In genomic region chr11:22972746-22973526, GRCm38 (mm10) we compare ENCODE assay signal across 8 mouse cellular contexts. TPM values are rescaled to one million over a fixed set of nuclear protein-coding genes. Genes with fewer than 3 reads are reported as not detected.
DNase-seq lines count a peak whose midpoint lies in the region; ATAC-seq and TF ChIP-seq lines count a peak whose summit lies in the region.

No protein-coding gene starts in this region.

- H3K27ac ChIP-seq in heart, embryonic 10.5 days, result peak overlapping the region; percentile 86
- H3K27ac ChIP-seq in kidney, embryonic 14.5 days (ENCODE audit: low read depth, low read length), result no peak overlapping the region
- peak overlapping the region; percentile 69 for H3K27ac ChIP-seq in liver, adult 2 months (replicated peaks; ENCODE audit: insufficient read depth, low read depth, low read length)

- 48% methylated on average over 44 of the region's 46 CpGs for WGBS in heart, embryonic 10.5 days
- WGBS in kidney, embryonic 14.5 days, result 54% methylated on average over 43 of the region's 46 CpGs
- WGBS in liver, adult 2 months, result 47% methylated on average over 45 of the region's 46 CpGs

- no peak for TF ChIP-seq CTCF in brain, embryonic 14.5 days (IDR thresholded peaks at IDR 0.05; ENCODE audit: borderline replicate concordance, extremely low read depth, insufficient read depth, insufficient read length)
- TF ChIP-seq CTCF in liver, adult 2 months (IDR thresholded peaks at IDR 0.05; ENCODE audit: low read depth, low read length), result no peak

- peaks cover 18% of the 10 kb centered on the region for H3K9me3 ChIP-seq in heart, embryonic 10.5 days
- peaks cover 25% of the 10 kb centered on the region for H3K9me3 ChIP-seq in kidney, embryonic 14.5 days (ENCODE audit: control insufficient read depth, low read length)

- peaks cover 9% of the 10 kb centered on the region for H3K4me1 ChIP-seq in heart, embryonic 10.5 days
- no peaks in the 10 kb centered on the region for H3K4me1 ChIP-seq in kidney, embryonic 14.5 days (ENCODE audit: control insufficient read depth, insufficient read depth, low read length)
- peaks cover 8% of the 10 kb centered on the region; the same call in 1 of the 2 replicates for H3K4me1 ChIP-seq in liver, adult 2 months (ENCODE audit: control insufficient read depth, insufficient read depth, low read length)

- H3K9ac ChIP-seq in kidney, embryonic 14.5 days (ENCODE audit: low read depth, low read length), result peak overlapping the region; percentile 63
- peak overlapping the region; percentile 88 for H3K9ac ChIP-seq in liver, adult 2 months (ENCODE audit: low read depth, low read length)

- peak; percentile 75 for ATAC-seq in erythroblast, adult 5-6 weeks (replicated peaks; ENCODE audit: low FRiP score, poor library complexity, severe bottlenecking)
- peak; percentile 81 for ATAC-seq in kidney, embryonic 14.5 days (ENCODE audit: low FRiP score, low TSS enrichment)
- ATAC-seq in monocyte, adult 5-6 weeks (replicated peaks; ENCODE audit: insufficient number of reproducible peaks, low FRiP score, low TSS enrichment, poor library complexity, severe bottlenecking), result peak; percentile 63

- H3K36me3 ChIP-seq in heart, embryonic 10.5 days, result peaks cover 51% of the 10 kb centered on the region
- H3K36me3 ChIP-seq in kidney, embryonic 14.5 days (ENCODE audit: control insufficient read depth, insufficient read depth, low read length), result peaks cover 9% of the 10 kb centered on the region
- H3K36me3 ChIP-seq in liver, adult 2 months (ENCODE audit: control insufficient read depth, insufficient read depth, low read length), result peaks cover 15% of the 10 kb centered on the region

- no peak for TF ChIP-seq POLR2A in brain, embryonic 14.5 days (IDR thresholded peaks at IDR 0.05; ENCODE audit: borderline replicate concordance, extremely low read depth, insufficient read depth, insufficient read length, poor library complexity, severe bottlenecking)
- peak; percentile 51; the same call in 1 of the 2 replicates for TF ChIP-seq POLR2A in liver, adult 2 months (IDR thresholded peaks at IDR 0.05; ENCODE audit: extremely low read depth, insufficient read depth, low read length)

- no peaks in the 10 kb centered on the region for H3K27me3 ChIP-seq in heart, embryonic 10.5 days (ENCODE audit: insufficient read depth, poor library complexity, severe bottlenecking)
- H3K27me3 ChIP-seq in kidney, embryonic 14.5 days (ENCODE audit: control insufficient read depth, insufficient read depth, low read length), result no peaks in the 10 kb centered on the region
- no peaks in the 10 kb centered on the region for H3K27me3 ChIP-seq in liver, adult 2 months (ENCODE audit: control insufficient read depth, insufficient read depth, low read length)

- H3K4me2 ChIP-seq in kidney, embryonic 14.5 days (replicated peaks; ENCODE audit: low read depth, low read length), result peak overlapping the region; percentile 74

- peak; percentile 88 for DNase-seq in CD4-positive helper T cell, adult 2 months (ENCODE audit: low read depth, low spot score)
- peak; percentile 90 for DNase-seq in brain, embryonic 14.5 days (ENCODE audit: low read depth)
- DNase-seq in heart, embryonic 10.5 days (ENCODE audit: low spot score), result peak; percentile 90
- DNase-seq in liver, adult 2 months (ENCODE audit: extremely low read depth, low read depth, low spot score), result peak; percentile 83
- peak; percentile 79 to 83 for DNase-seq in spleen, postnatal 36 days (ENCODE audit: low spot score in 2 of 2)

- H3K4me3 ChIP-seq in heart, embryonic 10.5 days, result peak overlapping the region; percentile 64
- H3K4me3 ChIP-seq in kidney, embryonic 14.5 days (ENCODE audit: low read length), result peak overlapping the region; percentile 45
- peak overlapping the region; percentile 96 for H3K4me3 ChIP-seq in liver, adult 2 months (ENCODE audit: insufficient read depth, low read depth, low read length)

- H3K79me2 ChIP-seq in liver, adult 2 months (ENCODE audit: control insufficient read depth, insufficient read depth, low read length), result peaks cover 27% of the 10 kb centered on the region; the same call in 1 of the 2 replicates

RNA-seq across cellular contexts. Expression of gene Zrsr1, which starts 1.1 kb away (rescaled TPM):
- polyA plus RNA-seq in brain, embryonic 14.5 days (2012; rRNA removed), result 8.4 and 14.8 TPM in 2 replicates
- total RNA-seq in erythroblast, adult 5-6 weeks (2015; ENCODE audit: low replicate concordance), result 103 and 104 TPM in 2 replicates
- 198 and 259 TPM in 2 replicates for total RNA-seq in erythroblast, adult 5-6 weeks (2017; ENCODE audit: low replicate concordance)
- polyA plus RNA-seq in heart, embryonic 10.5 days (2016; fragmentation: Nextera tagmentation; extraction: Ambion mirVana), result 1.7 and 2.5 TPM in 2 replicates
- polyA plus RNA-seq in kidney, embryonic 14.5 days (2014; fragmentation: Nextera tagmentation; extraction: Ambion mirVana), result 2.3 and 3.0 TPM in 2 replicates
- total RNA-seq in liver, adult 2 months (2014; rRNA removed), result 5.6 and 6.8 TPM in 2 replicates
- polyA plus RNA-seq in liver, adult 2 months (2012; rRNA removed), result 3.8 and 4.9 TPM in 2 replicates
- 18.8 to 34.8 TPM (median 27.8 TPM) in 3 replicates for total RNA-seq in monocyte, adult 5-6 weeks (2017)

RNA-seq across cellular contexts. Expression of gene Gm28048, which starts 9.0 kb away (rescaled TPM):
- 1.4 and 2.0 TPM in 2 replicates for polyA plus RNA-seq in brain, embryonic 14.5 days (2012; rRNA removed)
- total RNA-seq in erythroblast, adult 5-6 weeks (2015; ENCODE audit: low replicate concordance), result 11.7 and 25.6 TPM in 2 replicates
- 9.3 and 14.2 TPM in 2 replicates for total RNA-seq in erythroblast, adult 5-6 weeks (2017; ENCODE audit: low replicate concordance)
- polyA plus RNA-seq in heart, embryonic 10.5 days (2016; fragmentation: Nextera tagmentation; extraction: Ambion mirVana), result 8.3 and 8.4 TPM in 2 replicates
- 13.7 and 19.7 TPM in 2 replicates for polyA plus RNA-seq in kidney, embryonic 14.5 days (2014; fragmentation: Nextera tagmentation; extraction: Ambion mirVana)
- total RNA-seq in liver, adult 2 months (2014; rRNA removed), result 12.4 and 13.0 TPM in 2 replicates
- not detected in 2 replicates for polyA plus RNA-seq in liver, adult 2 months (2012; rRNA removed)
- total RNA-seq in monocyte, adult 5-6 weeks (2017), result 21.3 to 32.3 TPM (median 25.1 TPM) in 3 replicates

RNA-seq across cellular contexts. Expression of gene Commd1, which starts 9.2 kb away (rescaled TPM):
- 57.5 and 58.7 TPM in 2 replicates for polyA plus RNA-seq in brain, embryonic 14.5 days (2012; rRNA removed)
- total RNA-seq in erythroblast, adult 5-6 weeks (2015; ENCODE audit: low replicate concordance), result 11.3 and 30.9 TPM in 2 replicates
- 26.3 and 36.5 TPM in 2 replicates for total RNA-seq in erythroblast, adult 5-6 weeks (2017; ENCODE audit: low replicate concordance)
- 331 and 363 TPM in 2 replicates for polyA plus RNA-seq in heart, embryonic 10.5 days (2016; fragmentation: Nextera tagmentation; extraction: Ambion mirVana)
- polyA plus RNA-seq in kidney, embryonic 14.5 days (2014; fragmentation: Nextera tagmentation; extraction: Ambion mirVana), result 398 and 493 TPM in 2 replicates
- 42.4 and 53.5 TPM in 2 replicates for total RNA-seq in liver, adult 2 months (2014; rRNA removed)
- 15.9 and 18.5 TPM in 2 replicates for polyA plus RNA-seq in liver, adult 2 months (2012; rRNA removed)
- 42.8 to 84.2 TPM (median 45.9 TPM) in 3 replicates for total RNA-seq in monocyte, adult 5-6 weeks (2017)

RNA-seq across cellular contexts. Expression of gene Cct4, which starts 17.4 kb away (rescaled TPM):
- 127 and 169 TPM in 2 replicates for polyA plus RNA-seq in brain, embryonic 14.5 days (2012; rRNA removed)
- 66.0 and 82.0 TPM in 2 replicates for total RNA-seq in erythroblast, adult 5-6 weeks (2015; ENCODE audit: low replicate concordance)
- total RNA-seq in erythroblast, adult 5-6 weeks (2017; ENCODE audit: low replicate concordance), result 46.6 and 49.6 TPM in 2 replicates
- 292 and 340 TPM in 2 replicates for polyA plus RNA-seq in heart, embryonic 10.5 days (2016; fragmentation: Nextera tagmentation; extraction: Ambion mirVana)
- polyA plus RNA-seq in kidney, embryonic 14.5 days (2014; fragmentation: Nextera tagmentation; extraction: Ambion mirVana), result 303 and 365 TPM in 2 replicates
- total RNA-seq in liver, adult 2 months (2014; rRNA removed), result 86.8 and 92.2 TPM in 2 replicates
- 89.2 and 136 TPM in 2 replicates for polyA plus RNA-seq in liver, adult 2 months (2012; rRNA removed)
- 162 to 183 TPM (median 162 TPM) in 3 replicates for total RNA-seq in monocyte, adult 5-6 weeks (2017)

RNA-seq across cellular contexts. Expression of gene Fam161a, which starts 34.4 kb away (rescaled TPM):
- 3.5 and 4.3 TPM in 2 replicates for polyA plus RNA-seq in brain, embryonic 14.5 days (2012; rRNA removed)
- total RNA-seq in erythroblast, adult 5-6 weeks (2015; ENCODE audit: low replicate concordance), result 2.3 TPM in 1 of 2 replicates, not detected in the other
- 2.4 and 9.3 TPM in 2 replicates for total RNA-seq in erythroblast, adult 5-6 weeks (2017; ENCODE audit: low replicate concordance)
- polyA plus RNA-seq in heart, embryonic 10.5 days (2016; fragmentation: Nextera tagmentation; extraction: Ambion mirVana), result 1.5 TPM in 2 replicates
- polyA plus RNA-seq in kidney, embryonic 14.5 days (2014; fragmentation: Nextera tagmentation; extraction: Ambion mirVana), result 2.3 and 3.1 TPM in 2 replicates
- 1.9 and 3.8 TPM in 2 replicates for total RNA-seq in liver, adult 2 months (2014; rRNA removed)
- 0.95 and 1.0 TPM in 2 replicates for polyA plus RNA-seq in liver, adult 2 months (2012; rRNA removed)
- 1.2 to 4.5 TPM (median 1.8 TPM) in 3 replicates for total RNA-seq in monocyte, adult 5-6 weeks (2017)

Comparison
In these comparisons a context has a peak if more than half of its experiments do, and no peak if none do; other contexts are left out.
1. H3K4me3 ChIP-seq: peak in every context shown above with its lines; median percentile 96 in liver, adult 2 months; 64 in heart, embryonic 10.5 days; 45 in kidney, embryonic 14.5 days.